Comparison of ENCODE assay signal across 7 mouse cellular contexts in genomic region chr15:11399356-11400067, GRCm38 (mm10). TPM values are rescaled to one million over a fixed set of nuclear protein-coding genes. Genes with fewer than 3 reads are reported as not detected.
DNase-seq lines count a peak whose midpoint lies in the region; ATAC-seq lines count a peak whose summit lies in the region.

Gene Tars (minus strand): TSS chr15:11399665.

- no peak within 1 kb of the TSS for H3K27ac ChIP-seq in embryonic facial prominence, embryonic 12.5 days
- H3K27ac ChIP-seq in limb, embryonic 11.5 days (replicated peaks; ENCODE audit: low read depth, low read length), result 0 out of 2 replicates have a peak within 1 kb of the TSS, but pooled peaks have one; percentile 30
- H3K27ac ChIP-seq in midbrain, embryonic 14.5 days (replicated peaks; ENCODE audit: low read depth, low read length), result peak within 1 kb of the TSS; percentile 64

- peaks cover 4% of the 10 kb centered on the region; the same call in 1 of the 2 replicates for H3K36me3 ChIP-seq in embryonic facial prominence, embryonic 12.5 days
- 0 out of 2 replicates have a peak, but pooled peaks cover 3% of the 10 kb centered on the region for H3K36me3 ChIP-seq in limb, embryonic 11.5 days (ENCODE audit: control insufficient read depth, insufficient read depth, low read length)
- H3K36me3 ChIP-seq in midbrain, embryonic 14.5 days (ENCODE audit: control insufficient read depth, insufficient read depth, low read length), result peaks cover 9% of the 10 kb centered on the region

- H3K9ac ChIP-seq in embryonic facial prominence, embryonic 12.5 days, result peak within 1 kb of the TSS; percentile 78
- H3K9ac ChIP-seq in limb, embryonic 11.5 days (ENCODE audit: low read length), result peak within 1 kb of the TSS; percentile 68
- H3K9ac ChIP-seq in midbrain, embryonic 14.5 days (replicated peaks; ENCODE audit: low read length), result peak within 1 kb of the TSS; percentile 75

- no peaks in the 10 kb centered on the region for H3K9me3 ChIP-seq in embryonic facial prominence, embryonic 12.5 days
- no peaks in the 10 kb centered on the region for H3K9me3 ChIP-seq in limb, embryonic 11.5 days (ENCODE audit: control insufficient read depth, low read length)
- no peaks in the 10 kb centered on the region for H3K9me3 ChIP-seq in midbrain, embryonic 14.5 days (ENCODE audit: control insufficient read depth, low read length)

- H3K4me3 ChIP-seq in embryonic facial prominence, embryonic 12.5 days, result peak within 1 kb of the TSS; percentile 78
- peak within 1 kb of the TSS; percentile 78 for H3K4me3 ChIP-seq in limb, embryonic 11.5 days (ENCODE audit: low read depth, low read length)
- peak within 1 kb of the TSS; percentile 88 for H3K4me3 ChIP-seq in midbrain, embryonic 14.5 days (replicated peaks; ENCODE audit: low read depth, low read length)

- WGBS in embryonic facial prominence, embryonic 12.5 days, result under 1% methylated on average over 42 of the region's 42 CpGs
- under 1% methylated on average over 42 of the region's 42 CpGs for WGBS in limb, embryonic 11.5 days
- under 1% methylated on average over 42 of the region's 42 CpGs for WGBS in midbrain, embryonic 14.5 days

- peak within 1 kb of the TSS; percentile 93 for H3K4me2 ChIP-seq in embryonic facial prominence, embryonic 12.5 days (replicated peaks)
- H3K4me2 ChIP-seq in limb, embryonic 11.5 days (ENCODE audit: low read depth, severe bottlenecking), result peak within 1 kb of the TSS; percentile 79
- peak within 1 kb of the TSS; percentile 82 for H3K4me2 ChIP-seq in midbrain, embryonic 14.5 days (ENCODE audit: low read length)

- H3K4me1 ChIP-seq in embryonic facial prominence, embryonic 12.5 days, result peaks cover 12% of the 10 kb centered on the region
- peaks cover 5% of the 10 kb centered on the region for H3K4me1 ChIP-seq in limb, embryonic 11.5 days (ENCODE audit: control insufficient read depth, insufficient read depth, low read length)
- H3K4me1 ChIP-seq in midbrain, embryonic 14.5 days (ENCODE audit: control insufficient read depth, insufficient read depth, low read length), result peaks cover 16% of the 10 kb centered on the region

- no peaks in the 10 kb centered on the region for H3K27me3 ChIP-seq in embryonic facial prominence, embryonic 12.5 days
- H3K27me3 ChIP-seq in limb, embryonic 11.5 days (ENCODE audit: control insufficient read depth, insufficient read depth, low read length), result no peaks in the 10 kb centered on the region
- H3K27me3 ChIP-seq in midbrain, embryonic 14.5 days (ENCODE audit: control insufficient read depth, insufficient read depth, low read length), result no peaks in the 10 kb centered on the region

- peak; percentile 95 for DNase-seq in adrenal gland, postnatal 25 days
- peak; percentile 100 for DNase-seq in heart, adult 11 months
- DNase-seq in kidney, adult 18-20 months, result peak; percentile 98
- peak; percentile 97 for DNase-seq in limb, embryonic 11.5 days (ENCODE audit: low spot score)
- peak; percentile 99 for DNase-seq in midbrain, embryonic 14.5 days
- DNase-seq in spleen, adult 18-20 months, result peak; percentile 91 to 93

- ATAC-seq in embryonic facial prominence, embryonic 12.5 days (ENCODE audit: insufficient number of reproducible peaks, insufficient read depth, low FRiP score, low TSS enrichment), result peak; percentile 100
- peak; percentile 100 for ATAC-seq in limb, embryonic 11.5 days (ENCODE audit: insufficient number of reproducible peaks, low FRiP score, low TSS enrichment, low read depth)
- ATAC-seq in midbrain, embryonic 14.5 days (ENCODE audit: low FRiP score, low TSS enrichment), result peak; percentile 100

RNA-seq across cellular contexts. Expression of gene Tars, which starts in this region (rescaled TPM):
- total RNA-seq in adrenal gland, postnatal 25 days (2021), result 44.7 and 66.2 TPM in 2 replicates
- 74.1 and 83.8 TPM in 2 replicates for polyA plus RNA-seq in embryonic facial prominence, embryonic 12.5 days (2016; fragmentation: Nextera tagmentation; extraction: Ambion mirVana)
- polyA plus RNA-seq in limb, embryonic 11.5 days (2014; fragmentation: Nextera tagmentation; extraction: Ambion mirVana), result 84.8 and 89.8 TPM in 2 replicates
- 40.9 and 52.0 TPM in 2 replicates for polyA plus RNA-seq in midbrain, embryonic 14.5 days (2014; fragmentation: Nextera tagmentation; extraction: Ambion mirVana)
